Mouse (Mus musculus) liver, adult 10 weeks (tissue): ENCODE measurements around the gene Gm47996. TPM values are rescaled to one million over a fixed set of nuclear protein-coding genes. Genes with fewer than 3 reads are reported as not detected.

Experiments used
- polyA plus RNA-seq: library from polyadenylated mRNA; stranded (reverse); fragments of 350-450 nt; fragmentation: Illumina TruSeq; extraction: RNeasy Lipid Tissue Mini Kit (QIAGEN cat#74804); gene quantifications from one replicate; pipeline ENCODE4 v1.2.3, GENCODE M21; 2014; ENCODE audit warnings: low read depth, low replicate concordance

Gm47996 gene
- polyA plus RNA-seq = not detected

DNA sequence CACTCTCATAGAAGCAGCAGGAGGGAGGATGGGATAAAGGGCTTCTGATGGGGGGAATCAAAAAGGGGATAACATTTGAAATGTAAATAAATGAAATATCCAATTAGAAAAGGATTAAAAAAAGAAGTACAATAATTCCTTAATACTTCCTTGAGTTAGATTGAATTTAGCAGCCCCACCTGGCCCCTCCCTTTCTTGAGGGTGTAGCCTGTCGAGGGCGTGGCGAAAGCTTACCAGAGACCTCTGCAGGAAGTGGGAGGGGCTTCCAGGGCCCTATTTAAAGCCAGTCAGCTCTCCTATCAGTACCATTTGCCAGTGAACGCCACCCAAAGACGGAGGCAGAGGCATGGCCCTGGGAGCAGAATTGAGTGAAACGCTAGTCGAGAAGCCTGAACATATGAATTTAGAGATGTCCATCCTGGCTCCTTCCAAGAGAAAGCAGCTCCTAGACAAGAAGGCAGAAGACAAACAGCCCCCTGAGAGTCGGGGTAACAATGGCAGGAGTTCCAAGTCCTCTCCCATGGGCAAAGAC is at the start of gene Gm47996:
Gene Gm47996 (plus strand): TSS at position 308 of the 532 bp plus-strand sequence.

GRCm38 (mm10) chr1:151182266-151182665 is 27.7 kb upstream of the Gm47996 start, which contains the start of gene Gm47985:
TSS of gene Gm47985 (plus strand) at chr1:151182537.

GRCm38 (mm10) chr1:151192075-151192474 is 17.9 kb upstream of the Gm47996 start, which contains the start of gene Gm8947:
TSS of gene Gm8947 (plus strand) at chr1:151192376.

DNA sequence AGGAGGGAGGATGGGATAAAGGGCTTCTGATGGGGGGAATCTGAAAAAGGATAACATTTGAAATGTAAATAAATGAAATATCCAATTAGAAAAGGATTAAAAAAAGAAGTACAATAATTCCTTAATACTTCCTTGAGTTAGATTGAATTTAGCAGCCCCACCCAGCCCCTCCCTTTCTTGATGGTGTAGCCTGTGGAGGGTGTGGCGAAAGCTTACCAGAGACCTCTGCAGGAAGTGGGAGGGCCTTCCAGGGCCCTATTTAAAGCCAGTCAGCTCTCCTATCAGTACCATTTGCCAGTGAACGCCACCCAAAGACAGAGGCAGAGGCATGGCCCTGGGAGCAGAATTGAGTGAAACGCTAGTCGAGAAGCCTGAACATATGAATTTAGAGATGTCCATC is 11.8 kb upstream of the Gm47996 start, which contains the start of gene Gm47995:
Gene Gm47995 (plus strand): TSS at position 329 of the 400 bp plus-strand sequence.

DNA sequence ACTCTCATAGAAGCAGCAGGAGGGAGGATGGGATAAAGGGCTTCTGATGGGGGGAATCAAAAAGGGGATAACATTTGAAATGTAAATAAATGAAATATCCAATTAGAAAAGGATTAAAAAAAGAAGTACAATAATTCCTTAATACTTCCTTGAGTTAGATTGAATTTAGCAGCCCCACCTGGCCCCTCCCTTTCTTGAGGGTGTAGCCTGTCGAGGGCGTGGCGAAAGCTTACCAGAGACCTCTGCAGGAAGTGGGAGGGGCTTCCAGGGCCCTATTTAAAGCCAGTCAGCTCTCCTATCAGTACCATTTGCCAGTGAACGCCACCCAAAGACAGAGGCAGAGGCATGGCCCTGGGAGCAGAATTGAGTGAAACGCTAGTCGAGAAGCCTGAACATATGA is 6.1 kb upstream of the Gm47996 start, which contains the start of gene 3110040M04Rik:
Gene 3110040M04Rik (plus strand): TSS at position 304 of the 400 bp plus-strand sequence.

Other genes with a start within 250 kb of the Gm47996 start
- 0.53 TPM for gene Hmcn1, start 216.7 kb upstream of the Gm47996 start, polyA plus RNA-seq
- gene Gm47985, start 27.6 kb upstream of the Gm47996 start, polyA plus RNA-seq = not detected
- not detected for gene Gm8947, start 17.8 kb upstream of the Gm47996 start, polyA plus RNA-seq
- gene Gm47995, start 11.7 kb upstream of the Gm47996 start, polyA plus RNA-seq = not detected
- not detected for gene 3110040M04Rik, start 6.0 kb upstream of the Gm47996 start, polyA plus RNA-seq
- 113 TPM for gene Ivns1abp, start 134.3 kb downstream of the Gm47996 start, polyA plus RNA-seq
- 22.2 TPM for gene Swt1, start 218.3 kb downstream of the Gm47996 start, polyA plus RNA-seq
- 21.0 TPM for gene Trmt1l, start 218.4 kb downstream of the Gm47996 start, polyA plus RNA-seq